Mouse (Mus musculus) heart, postnatal 0 days (tissue): ENCODE results near the gene Aldh3a2. TPM values are rescaled to one million over a fixed set of nuclear protein-coding genes. Genes with fewer than 3 reads are reported as not detected.

Experiments
- ATAC-seq: fragments of 200-750 bp; cut with Nextera tagmentation; 2 replicates; pipeline ENCODE4 v1.8.0; 2017; ENCODE audit warnings: low read depth, moderate number of reproducible peaks, moderate library complexity; ENCODE audit not compliant: insufficient read depth
- DNase-seq: peaks from one replicate; pipeline ENCODE4 v3.0.0-alpha.2; 2016; ENCODE audit warnings: low spot score
- H3K27ac ChIP-seq: fragments of 300-500 bp; sonication (generic); 2 replicates; pipeline ENCODE4 v1.5.1; 2014; ENCODE audit warnings: low read depth, mild to moderate bottlenecking
- H3K27me3 ChIP-seq: fragments of 300-500 bp; sonication (generic); 2 replicates; pipeline ENCODE4 v1.6.1; 2014; ENCODE audit warnings: low read length, mixed read lengths; ENCODE audit not compliant: control insufficient read depth, insufficient read depth
- H3K36me3 ChIP-seq: fragments of 300-500 bp; sonication (generic); replicated peaks from 2 replicates; pipeline ENCODE4 v1.6.1; 2014; ENCODE audit warnings: low read length, mixed read lengths; ENCODE audit not compliant: control insufficient read depth, insufficient read depth
- H3K4me1 ChIP-seq: fragments of 300-500 bp; sonication (generic); 2 replicates; pipeline ENCODE4 v1.6.1; 2014; ENCODE audit warnings: antibody characterized with exemption; ENCODE audit not compliant: control insufficient read depth, insufficient read depth
- H3K4me2 ChIP-seq: fragments of 300-500 bp; sonication (generic); 2 replicates; pipeline ENCODE4 v1.6.1; 2014; ENCODE audit warnings: low read depth, mild to moderate bottlenecking, low read length, moderate library complexity
- H3K4me3 ChIP-seq: fragments of 300-500 bp; sonication (generic); 2 replicates; pipeline ENCODE4 v1.5.1; 2014; ENCODE audit warnings: low read depth, low read length
- H3K9ac ChIP-seq: fragments of 300-500 bp; sonication (generic); replicated peaks from 2 replicates; pipeline ENCODE4 v1.6.1; 2014; ENCODE audit warnings: low read depth, low read length, mixed read lengths
- H3K9me3 ChIP-seq: fragments of 300-500 bp; sonication (generic); replicated peaks from 2 replicates; pipeline ENCODE4 v1.6.1; 2016; ENCODE audit warnings: low read length; ENCODE audit not compliant: control insufficient read depth
- CTCF ChIP-seq: IDR thresholded peaks from 2 replicates; pipeline ENCODE4 v1.5.1; 2016; ENCODE audit warnings: antibody characterized with exemption, control low read depth, low read depth
- EP300 ChIP-seq: IDR thresholded peaks from 2 replicates; pipeline ENCODE4 v1.6.1; 2016; ENCODE audit warnings: antibody characterized with exemption, low read depth
- WGBS: fragments of 180-500 bp; shearing (Covaris S2); extraction: QIAGEN DNeasy Blood & Tissue Kit; methylation state at CpG from one replicate; pipeline ENCODE4 v1.1.7; 2014; 5-methylcytosine and 5-hydroxymethylcytosine counted together
- polyA plus RNA-seq: library from polyadenylated mRNA; unstranded; fragments of >200 nt; fragmentation: Nextera tagmentation; extraction: Ambion mirVana; gene quantifications from 2 replicates; pipeline ENCODE4 v1.2.1, GENCODE M21; 2015
- total RNA-seq: library from RNA; depleted of rRNA; stranded (reverse); fragments of >200 nt; gene quantifications from 2 replicates; pipeline ENCODE4 v1.2.3, GENCODE M21; 2014; ENCODE audit warnings: low replicate concordance

The Aldh3a2 gene
- total and polyA plus RNA-seq, 2 experiments from 2014 or later: 29.1 to 36.0 TPM

DNA sequence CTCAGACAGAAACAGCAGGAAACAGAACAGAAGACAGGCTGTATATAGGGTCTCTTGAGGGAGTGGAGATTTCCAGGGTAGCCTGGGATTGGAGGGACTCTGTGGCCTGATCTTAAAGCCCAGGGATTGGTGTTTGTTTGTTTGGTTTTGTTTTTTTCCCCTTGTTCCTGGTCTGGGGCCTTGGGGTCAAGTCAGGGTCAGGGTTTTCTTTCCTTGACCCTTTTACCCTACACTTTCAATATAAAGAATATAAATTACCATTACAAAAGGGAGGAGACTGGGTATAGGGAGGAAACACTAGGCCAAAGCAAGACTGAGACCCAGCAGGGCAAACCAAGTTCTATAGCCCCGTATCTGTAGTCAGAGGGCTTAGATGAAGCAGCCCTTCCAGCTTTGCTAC lies 29.3 kb upstream of the Aldh3a2 start:
- Histone ChIP-seq H3K4me3 (no peak overlapping the region), H3K27me3 (no peaks in the 10 kb centered on the region), H3K36me3 (no peaks in the 10 kb centered on the region), H3K4me1 (peaks cover 24% of the 10 kb centered on the region), H3K9me3 (0 out of 2 replicates have a peak, but pooled peaks cover 6% of the 10 kb centered on the region), H3K9ac (no peak overlapping the region), H3K4me2 (no peak overlapping the region), H3K27ac (no peak overlapping the region)
- WGBS: 80% methylated on average over 1 of the region's 1 CpGs
- no peak for ATAC-seq
- DNase-seq: no peak
- no peak for TF ChIP-seq EP300
- no peak for TF ChIP-seq CTCF

DNA sequence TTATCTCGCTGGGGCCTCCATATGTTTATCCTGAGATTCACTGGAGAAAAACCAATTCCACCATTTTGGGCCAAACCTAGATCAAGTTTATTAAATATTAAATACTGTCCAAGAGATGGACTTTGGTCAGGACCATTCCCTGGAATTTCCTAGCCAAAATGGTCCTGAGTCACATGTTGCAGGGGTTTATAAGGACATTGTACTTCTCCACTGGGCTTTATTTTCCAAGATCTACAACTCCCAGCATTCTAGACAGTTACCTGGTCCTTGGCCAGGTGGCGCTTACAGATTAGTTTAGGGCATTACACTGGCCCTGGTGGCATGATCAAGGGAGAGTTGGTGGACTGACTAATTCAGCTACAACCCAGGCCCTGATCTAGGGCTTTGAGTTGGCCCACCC lies 28.3 kb upstream of the Aldh3a2 start:
- Histone ChIP-seq H3K4me2 (no peak overlapping the region), H3K9ac (no peak overlapping the region), H3K27me3 (no peaks in the 10 kb centered on the region), H3K27ac (no peak overlapping the region), H3K4me3 (no peak overlapping the region), H3K9me3 (0 out of 2 replicates have a peak, but pooled peaks cover 6% of the 10 kb centered on the region), H3K36me3 (no peaks in the 10 kb centered on the region), H3K4me1 (peaks cover 17% of the 10 kb centered on the region)
- WGBS: 82% methylated on average over 2 of the region's 2 CpGs
- TF ChIP-seq CTCF: no peak
- no peak for TF ChIP-seq EP300
- DNase-seq (no peak), ATAC-seq (no peak)

DNA sequence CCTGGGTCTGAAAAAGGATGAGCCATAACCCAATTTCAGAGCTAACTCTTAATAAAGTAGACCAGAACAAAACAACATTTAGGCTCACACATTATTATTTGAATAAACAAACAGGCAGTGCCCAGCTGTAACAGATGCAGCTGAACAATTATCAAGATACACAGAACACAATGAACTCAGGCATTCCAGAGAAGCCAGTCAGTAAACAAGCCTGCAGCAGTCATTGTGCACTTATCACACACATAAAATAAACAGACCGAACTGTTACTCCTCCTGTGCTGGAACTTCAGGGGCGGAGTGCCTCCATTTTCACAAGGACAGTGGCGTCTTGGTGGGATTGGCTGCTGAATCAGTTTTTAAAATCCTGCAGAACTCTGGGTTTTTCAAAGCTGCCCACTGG lies 27.2 kb upstream of the Aldh3a2 start:
- no peaks in the 10 kb centered on the region for H3K27me3 ChIP-seq
- DNase-seq: no peak
- H3K27ac ChIP-seq: no peak overlapping the region
- no peak for ATAC-seq
- no peak overlapping the region for H3K4me3 ChIP-seq
- no peak overlapping the region for H3K9ac ChIP-seq
- no peaks in the 10 kb centered on the region for H3K36me3 ChIP-seq
- H3K9me3 ChIP-seq: 0 out of 2 replicates have a peak, but pooled peaks cover 6% of the 10 kb centered on the region
- H3K4me1 ChIP-seq: peaks cover 8% of the 10 kb centered on the region; the same call in 1 of the 2 replicates
- H3K4me2 ChIP-seq: no peak overlapping the region
- TF ChIP-seq EP300: no peak
- TF ChIP-seq CTCF: no peak
- WGBS: 61% methylated on average over 3 of the region's 3 CpGs

- DNase-seq (no peak), ATAC-seq (no peak)
- Histone ChIP-seq H3K4me1 (no peaks in the 10 kb centered on the region), H3K4me2 (no peak overlapping the region), H3K4me3 (no peak overlapping the region), H3K9ac (no peak overlapping the region), H3K27ac (no peak overlapping the region), H3K27me3 (no peaks in the 10 kb centered on the region), H3K36me3 (no peaks in the 10 kb centered on the region), H3K9me3 (0 out of 2 replicates have a peak, but pooled peaks cover 6% of the 10 kb centered on the region)
- 69% methylated on average over 2 of the region's 2 CpGs for WGBS
- no peak for TF ChIP-seq CTCF
- no peak for TF ChIP-seq EP300
Measured at GRCm38 (mm10) chr11:61293251-61293650, 26.0 kb upstream of the Aldh3a2 start.

DNA sequence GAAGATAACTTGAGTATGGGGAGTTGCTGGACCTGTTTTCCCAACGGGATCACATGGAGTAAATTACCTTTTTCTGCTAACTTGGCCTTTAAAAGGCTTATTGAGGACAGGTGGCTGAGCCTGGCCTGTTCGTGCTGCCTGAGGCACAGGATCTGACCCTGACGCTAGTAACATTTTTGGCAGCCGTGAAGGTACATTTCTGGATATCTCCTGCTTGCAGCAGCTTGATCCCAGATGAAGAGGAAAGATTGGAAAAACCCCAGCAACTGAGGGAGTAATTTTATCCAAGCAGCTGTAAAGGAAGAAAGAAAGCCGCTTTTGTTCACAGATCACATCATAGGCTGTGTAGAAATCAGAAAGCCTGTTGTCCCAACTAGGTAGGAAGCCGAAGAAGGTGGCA lies 17.1 kb upstream of the Aldh3a2 start:
- 72% methylated on average over 6 of the region's 6 CpGs for WGBS
- no peak overlapping the region for H3K4me3 ChIP-seq
- ATAC-seq (no peak), DNase-seq (no peak)
- H3K9ac ChIP-seq: no peak overlapping the region
- H3K36me3 ChIP-seq: no peaks in the 10 kb centered on the region
- no peak overlapping the region for H3K4me2 ChIP-seq
- no peak overlapping the region for H3K27ac ChIP-seq
- TF ChIP-seq EP300: no peak
- no peak for TF ChIP-seq CTCF
- H3K9me3 ChIP-seq: no peaks in the 10 kb centered on the region
- H3K4me1 ChIP-seq: 0 out of 2 replicates have a peak, but pooled peaks cover 6% of the 10 kb centered on the region
- H3K27me3 ChIP-seq: no peaks in the 10 kb centered on the region

DNA sequence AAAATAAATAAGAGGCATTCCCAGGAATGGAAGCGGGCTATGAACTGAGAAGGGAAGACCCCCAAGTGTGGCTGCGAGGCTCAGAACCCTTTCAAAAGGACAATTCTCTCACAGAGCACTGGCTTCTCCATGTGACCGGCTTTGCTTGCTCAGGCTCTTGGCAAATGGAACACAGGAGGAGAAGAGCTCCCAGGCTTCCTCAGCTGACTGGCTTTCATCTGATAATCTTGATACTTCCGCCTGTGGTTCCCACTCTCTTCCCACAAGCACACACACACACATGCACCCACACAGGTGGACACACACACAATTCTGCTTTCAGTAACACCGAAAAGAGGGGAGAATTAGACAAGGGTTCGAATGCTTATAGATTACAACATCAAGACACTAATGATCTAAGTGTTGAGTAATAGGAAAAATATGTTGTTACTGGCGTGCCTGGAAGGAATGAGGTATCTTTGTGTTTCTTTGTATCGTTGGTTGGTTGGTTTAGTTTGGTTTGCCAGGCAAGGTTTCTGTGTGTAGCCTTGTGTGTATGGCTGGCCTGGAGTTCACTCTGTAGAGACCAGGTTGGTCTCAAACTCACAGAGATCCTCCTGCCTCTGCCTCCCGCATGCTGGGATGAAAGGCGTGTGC lies 16.3 kb upstream of the Aldh3a2 start:
- no peaks in the 10 kb centered on the region for H3K9me3 ChIP-seq
- DNase-seq (no peak), ATAC-seq (no peak)
- H3K9ac ChIP-seq: no peak overlapping the region
- no peak overlapping the region for H3K27ac ChIP-seq
- TF ChIP-seq CTCF: no peak
- TF ChIP-seq EP300: no peak
- no peaks in the 10 kb centered on the region for H3K27me3 ChIP-seq
- 72% methylated on average over 10 of the region's 10 CpGs for WGBS
- H3K4me2 ChIP-seq: no peak overlapping the region
- H3K4me3 ChIP-seq: no peak overlapping the region
- H3K36me3 ChIP-seq: no peaks in the 10 kb centered on the region
- 0 out of 2 replicates have a peak, but pooled peaks cover 6% of the 10 kb centered on the region for H3K4me1 ChIP-seq
